Mouse (Mus musculus) kidney, postnatal 4 days (tissue): ENCODE measurements around the gene Zbtb3.
"Not testable (repeated sequence)": the region's sequence is repeated elsewhere in the genome, so short reads cannot be mapped to it uniquely, and the experiment has no call there.

ENCODE experiments used
- DNase-seq, 2 experiments: peaks; one replicate each; pipeline ENCODE4 v3.0.0; 2021; ENCODE audit warnings: mixed read lengths in 2 of 2

Gene Zbtb3

GRCm38 (mm10) chr19:8803879-8804660, 1.7 kb downstream of the Zbtb3 start:
- DNase-seq, result no peak

- no peak for DNase-seq
Measured at GRCm38 (mm10) chr19:8806810-8807209, 4.5 kb downstream of the Zbtb3 start.

GRCm38 (mm10) chr19:8815812-8816211, 13.5 kb downstream of the Zbtb3 start:
- DNase-seq, result peak; percentile 27 to 52

- no peak for DNase-seq
Measured at GRCm38 (mm10) chr19:8817001-8817400, 14.6 kb downstream of the Zbtb3 start.

- peak in 1 of 2 experiments; percentile 20 for DNase-seq
Measured at GRCm38 (mm10) chr19:8818301-8818798, 16.0 kb downstream of the Zbtb3 start.

GRCm38 (mm10) chr19:8818801-8819595, 16.6 kb downstream of the Zbtb3 start, which contains the start of gene Ttc9c:
Ttc9c (minus strand) TSS chr19:8819333.
- DNase-seq, result peak; percentile 96 to 98

- DNase-seq, result peak; percentile 98 to 99
Measured at GRCm38 (mm10) chr19:8819596-8820423, 17.5 kb downstream of the Zbtb3 start, which contains the start of gene Hnrnpul2. Hnrnpul2 (plus strand) TSS chr19:8820010.

- no peak for DNase-seq
Measured at GRCm38 (mm10) chr19:8820424-8820956, 18.1 kb downstream of the Zbtb3 start.

- peak in 1 of 2 experiments; percentile 33 for DNase-seq
Measured at GRCm38 (mm10) chr19:8821146-8821545, 18.8 kb downstream of the Zbtb3 start.

GRCm38 (mm10) chr19:8822696-8823095, 20.3 kb downstream of the Zbtb3 start:
- DNase-seq, result no peak

- DNase-seq, result no peak
Measured at GRCm38 (mm10) chr19:8829660-8830059, 27.3 kb downstream of the Zbtb3 start, which contains the start of gene AC129217.1. AC129217.1 (plus strand) TSS chr19:8829773.

GRCm38 (mm10) chr19:8830664-8831063, 28.3 kb downstream of the Zbtb3 start:
- DNase-seq, result no peak

- DNase-seq, result no peak
Measured at GRCm38 (mm10) chr19:8831262-8831661, 28.9 kb downstream of the Zbtb3 start.

- DNase-seq, result no peak
Measured at GRCm38 (mm10) chr19:8832971-8833370, 30.6 kb downstream of the Zbtb3 start.

- DNase-seq, result not testable (repeated sequence)
Measured at GRCm38 (mm10) chr19:8836327-8836726, 34.0 kb downstream of the Zbtb3 start.

- peak; percentile 90 to 93 for DNase-seq
Measured at GRCm38 (mm10) chr19:8837251-8837791, 35.0 kb downstream of the Zbtb3 start, which contains the start of gene Bscl2. Bscl2 (plus strand) TSS chr19:8837467.

GRCm38 (mm10) chr19:8838041-8838730, 35.8 kb downstream of the Zbtb3 start:
- DNase-seq, result peak; percentile 60 to 72

GRCm38 (mm10) chr19:8839103-8839907, 37.0 kb downstream of the Zbtb3 start, which contains the start of gene Gng3:
Gng3 (minus strand) TSS chr19:8839194.
- peak in 1 of 2 experiments; percentile 46 for DNase-seq

GRCm38 (mm10) chr19:8839908-8840791, 37.8 kb downstream of the Zbtb3 start:
- peak; percentile 84 to 90 for DNase-seq
